Mouse (Mus musculus): ENCODE measurements at regions not wholly inside any gene's neighbourhood (a gene's known extent, or its start where the extent isn't known, plus 50 kb on each side); places are given as distances from the start of the nearest gene placed in this dataset.

DNA sequence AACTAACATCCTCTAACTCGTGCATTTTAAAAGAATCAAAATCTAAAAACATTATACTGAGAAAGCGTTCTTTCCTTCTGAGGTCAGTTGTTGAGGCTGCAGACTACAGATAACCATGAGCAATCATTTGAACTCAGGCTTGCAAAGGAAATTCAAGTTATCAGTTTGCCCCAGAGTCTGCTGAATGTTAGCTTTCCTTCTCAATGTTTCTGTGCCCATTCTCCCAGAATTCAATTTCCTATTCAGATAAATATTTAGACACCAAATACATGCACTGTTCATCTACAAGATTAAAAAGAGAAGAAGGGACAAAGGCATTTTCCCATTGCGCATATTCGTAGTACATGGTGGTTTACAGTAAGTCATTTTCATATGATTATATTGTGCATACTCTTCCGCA is 107.9 kb upstream of the Tank start:
- TF ChIP-seq CTCF (IDR thresholded peaks at IDR 0.05; ENCODE audit: borderline replicate concordance, extremely low read depth, insufficient read depth, insufficient read length) (no peak), POLR2A (IDR thresholded peaks at IDR 0.05; ENCODE audit: borderline replicate concordance, extremely low read depth, insufficient read depth, insufficient read length, poor library complexity, severe bottlenecking) (no peak)
